Mouse (Mus musculus) embryonic fibroblast, embryonic 13.5 days (primary cell): ENCODE measurements around the gene 6820408C15Rik. TPM values are rescaled to one million over a fixed set of nuclear protein-coding genes. Genes with fewer than 3 reads are reported as not detected.

Experiments
- H3K27ac ChIP-seq: 2 replicates; pipeline ENCODE4 v1.5.1; 2012; ENCODE audit warnings: low read length, control low read depth, inconsistent platforms; ENCODE audit not compliant: insufficient read depth
- H3K4me1 ChIP-seq: 2 replicates; pipeline ENCODE4 v1.6.1; 2011; ENCODE audit warnings: low read length; ENCODE audit not compliant: control insufficient read depth, insufficient read depth
- H3K4me3 ChIP-seq: 2 replicates; pipeline ENCODE4 v1.5.1; 2011; ENCODE audit warnings: mild to moderate bottlenecking, control low read depth, low read length; ENCODE audit not compliant: insufficient read depth
- CTCF ChIP-seq: IDR thresholded peaks from 2 replicates; pipeline ENCODE4 v1.5.1; 2011; ENCODE audit warnings: mild to moderate bottlenecking, control low read depth, low read length, moderate library complexity, borderline replicate concordance; ENCODE audit not compliant: insufficient read depth
- POLR2A ChIP-seq: IDR thresholded peaks from 2 replicates; pipeline ENCODE4 v1.6.1; 2011; ENCODE audit warnings: low read depth, mild to moderate bottlenecking, control low read depth, low read length, moderate library complexity
- polyA plus RNA-seq: library from polyadenylated mRNA; stranded (reverse); fragments of >200 nt; gene quantifications from 2 replicates; pipeline ENCODE4 v1.2.4, GENCODE M21; 2011; ENCODE audit warnings: low read depth; ENCODE audit not compliant: missing spikeins, insufficient read length

The 6820408C15Rik gene
- polyA plus RNA-seq, 1 experiment = 0.30 TPM

DNA sequence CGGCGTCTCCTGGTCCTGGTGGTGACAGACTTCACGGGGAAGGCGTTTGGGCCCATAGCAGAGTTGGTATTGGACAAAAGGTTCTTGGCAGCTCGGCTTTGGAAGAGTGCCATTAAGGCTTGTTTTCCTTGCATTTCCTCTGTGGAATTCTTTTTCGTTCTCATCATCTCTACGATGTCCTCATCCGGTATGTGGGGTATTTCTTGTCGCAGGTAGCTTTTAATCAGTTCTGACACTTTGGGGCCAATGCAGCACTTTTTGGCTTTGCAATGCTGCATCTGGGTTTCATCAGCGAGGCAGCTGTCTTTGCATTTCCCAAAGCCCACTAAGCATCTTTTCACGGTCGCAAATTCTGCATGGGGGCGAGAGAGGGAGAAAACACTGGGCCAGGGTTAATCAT is 43.9 kb downstream of the 6820408C15Rik start:
- TF ChIP-seq POLR2A (no peak), CTCF (no peak)
- Histone ChIP-seq H3K4me3 (no peak overlapping the region), H3K4me1 (no peaks in the 10 kb centered on the region), H3K27ac (no peak overlapping the region)

DNA sequence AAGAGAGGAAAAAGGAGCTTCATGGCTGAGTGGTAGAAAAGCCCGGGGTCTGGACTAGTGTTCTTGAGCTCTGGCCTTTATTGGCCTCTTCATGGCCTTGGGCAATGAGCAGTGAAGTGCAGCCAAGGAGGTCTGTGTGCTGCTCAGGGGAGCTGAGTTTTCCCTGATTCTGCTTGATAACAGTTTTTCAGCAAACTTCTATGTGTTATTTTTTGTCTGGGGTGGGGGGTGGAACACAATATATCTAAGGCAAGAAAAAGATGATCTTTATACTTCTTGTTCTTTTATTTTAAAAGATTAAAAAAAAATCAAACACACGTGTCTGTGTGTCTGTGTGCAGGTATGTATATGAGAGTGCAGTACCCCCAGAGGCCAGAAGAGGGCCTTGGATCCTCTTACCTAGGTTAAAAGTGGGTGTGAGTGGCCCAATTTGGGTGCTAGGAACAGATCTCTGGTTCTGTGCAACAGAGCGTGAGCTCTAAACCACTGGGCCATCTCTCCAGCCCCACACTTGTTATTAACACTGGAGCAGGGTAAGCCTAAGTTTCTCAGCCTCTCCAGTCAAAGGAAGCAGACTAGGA is 49.3 kb downstream of the 6820408C15Rik start, which contains the start of gene Defb23:
Gene Defb23 (minus strand): TSS at position 51 of the 581 bp plus-strand sequence.
- Histone ChIP-seq H3K27ac (no peak within 1 kb of the TSS), H3K4me3 (no peak within 1 kb of the TSS), H3K4me1 (no peaks in the 10 kb centered on the region)
- TF ChIP-seq POLR2A (no peak), CTCF (no peak)

DNA sequence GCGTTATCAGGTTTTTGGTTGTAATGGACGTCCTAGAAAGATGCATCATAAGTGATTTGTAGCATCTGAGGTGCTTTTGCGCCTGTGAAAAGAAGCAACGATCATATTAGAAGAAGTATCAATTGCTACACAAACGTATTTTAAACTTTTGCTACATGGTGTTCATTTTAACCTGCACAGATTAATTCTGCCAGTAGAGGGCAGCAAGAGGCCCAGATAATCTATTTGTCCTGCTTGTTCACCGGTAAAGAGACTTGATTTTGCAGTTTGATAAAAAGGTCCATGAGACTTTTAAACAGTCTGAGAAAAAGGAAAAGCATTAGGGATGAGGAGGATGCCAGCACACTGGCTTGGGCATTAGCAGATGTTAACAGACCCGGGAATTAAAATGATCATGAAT is 55.6 kb downstream of the 6820408C15Rik start:
- no peaks in the 10 kb centered on the region for H3K4me1 ChIP-seq
- no peak overlapping the region for H3K27ac ChIP-seq
- TF ChIP-seq POLR2A = no peak
- TF ChIP-seq CTCF = no peak
- no peak overlapping the region for H3K4me3 ChIP-seq

DNA sequence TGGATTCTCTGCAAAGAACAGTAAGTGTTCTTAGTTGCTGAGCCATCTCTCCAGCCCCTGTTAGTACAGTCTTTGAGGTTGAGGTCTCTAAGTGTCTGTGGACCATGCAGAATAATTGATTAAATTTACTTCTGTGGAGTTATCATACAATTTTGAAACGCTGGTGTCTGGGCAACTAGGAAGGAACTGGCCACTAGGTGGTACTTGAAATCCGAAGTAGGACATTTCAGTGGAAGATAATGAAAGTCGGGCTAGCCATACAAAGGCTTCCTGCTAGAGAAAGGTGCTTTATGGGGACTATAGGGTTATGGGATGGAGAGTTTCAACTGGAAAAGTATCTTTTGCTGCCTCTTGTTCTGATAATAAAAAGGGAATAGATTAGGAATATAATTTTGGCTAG is 57.0 kb downstream of the 6820408C15Rik start:
- Histone ChIP-seq H3K27ac (no peak overlapping the region), H3K4me3 (no peak overlapping the region), H3K4me1 (no peaks in the 10 kb centered on the region)
- TF ChIP-seq CTCF (no peak), POLR2A (no peak)

DNA sequence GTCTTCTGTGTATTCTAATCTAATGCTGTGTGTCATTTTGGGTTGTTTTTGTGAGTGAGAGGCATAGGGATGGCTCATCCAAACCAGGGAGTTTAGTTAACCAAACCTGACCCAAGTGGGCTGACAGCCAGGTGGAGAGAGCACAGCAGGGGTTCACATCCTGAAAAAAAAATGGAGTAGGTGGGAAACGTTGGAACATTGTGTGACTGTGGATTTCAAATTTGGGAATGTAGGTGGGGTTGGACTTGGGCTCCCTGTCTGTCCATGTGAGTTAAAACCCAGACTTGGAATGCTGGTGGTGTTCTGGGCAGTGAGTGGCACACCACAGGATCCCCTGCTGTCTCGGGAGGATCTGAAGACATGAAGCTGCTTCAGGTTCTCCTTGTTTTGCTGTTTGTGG is 61.4 kb downstream of the 6820408C15Rik start, which contains the start of gene Defb20:
Gene Defb20 (plus strand): TSS at position 301 of the 400 bp plus-strand sequence.
- no peak for TF ChIP-seq CTCF
- no peak for TF ChIP-seq POLR2A
- Histone ChIP-seq H3K27ac (no peak within 1 kb of the TSS), H3K4me1 (no peaks in the 10 kb centered on the region), H3K4me3 (no peak within 1 kb of the TSS)

DNA sequence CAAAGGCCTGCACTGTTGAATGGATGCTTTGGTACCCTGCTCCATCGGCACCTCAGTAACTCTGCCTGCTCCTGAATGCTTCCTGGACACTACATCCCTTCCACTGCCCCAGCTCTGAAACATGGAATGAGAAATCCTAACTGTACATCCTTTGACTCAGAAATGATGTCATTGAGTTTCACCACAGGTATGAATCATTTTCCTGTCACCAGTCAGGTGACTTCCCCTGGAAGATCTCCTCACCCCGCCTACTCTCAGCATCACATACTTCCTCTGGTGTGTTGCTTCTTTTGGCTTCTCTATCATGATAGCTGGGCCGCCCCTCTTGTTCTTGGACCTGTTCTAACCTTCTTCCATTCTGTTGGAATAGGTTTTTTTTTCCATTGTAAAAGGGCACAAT is 65.5 kb downstream of the 6820408C15Rik start:
- H3K4me1 ChIP-seq = no peaks in the 10 kb centered on the region
- TF ChIP-seq CTCF (no peak), POLR2A (no peak)
- H3K27ac ChIP-seq = no peak overlapping the region
- no peak overlapping the region for H3K4me3 ChIP-seq

DNA sequence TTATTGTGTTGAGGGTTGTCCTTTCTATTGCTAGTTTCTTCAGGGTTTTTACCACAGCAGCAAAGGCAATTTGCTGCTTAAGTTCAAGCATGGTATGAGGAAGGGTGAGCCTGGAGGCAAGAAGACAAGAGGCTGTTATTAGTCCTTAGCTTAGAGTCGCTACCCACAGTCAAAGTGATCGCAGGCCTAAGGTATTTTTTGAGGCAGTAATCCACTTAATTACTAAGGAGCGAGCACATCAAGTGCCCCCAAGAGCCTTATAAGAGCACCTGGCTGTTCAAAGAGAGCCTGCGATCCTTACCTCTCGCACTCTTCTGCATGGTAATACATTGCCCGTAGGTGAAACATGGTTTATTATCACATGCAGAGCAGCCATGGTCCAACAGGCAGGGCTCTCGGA is 66.3 kb downstream of the 6820408C15Rik start:
- no peak overlapping the region for H3K27ac ChIP-seq
- no peak for TF ChIP-seq CTCF
- no peak for TF ChIP-seq POLR2A
- no peak overlapping the region for H3K4me3 ChIP-seq
- H3K4me1 ChIP-seq = no peaks in the 10 kb centered on the region

DNA sequence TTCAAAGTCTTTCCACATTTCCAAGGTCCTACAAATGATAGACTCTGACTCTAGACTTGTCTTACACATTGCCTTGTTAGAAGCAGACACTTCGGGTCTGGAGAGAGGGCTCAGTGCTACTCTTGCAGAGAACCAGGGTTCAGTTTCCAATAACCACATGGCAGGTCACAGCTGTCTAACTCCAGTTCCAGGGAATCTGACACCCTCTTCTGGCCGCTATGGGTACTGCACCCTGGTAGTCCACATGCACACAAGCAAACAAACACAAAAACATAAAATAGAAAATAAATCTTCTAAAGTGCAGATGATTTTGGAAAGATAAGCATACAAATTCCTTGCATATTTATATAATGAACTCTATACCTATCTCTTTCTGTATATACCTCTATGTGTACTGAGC is 71.6 kb downstream of the 6820408C15Rik start:
- no peaks in the 10 kb centered on the region for H3K4me1 ChIP-seq
- H3K4me3 ChIP-seq = no peak overlapping the region
- TF ChIP-seq CTCF (no peak), POLR2A (no peak)
- no peak overlapping the region for H3K27ac ChIP-seq

DNA sequence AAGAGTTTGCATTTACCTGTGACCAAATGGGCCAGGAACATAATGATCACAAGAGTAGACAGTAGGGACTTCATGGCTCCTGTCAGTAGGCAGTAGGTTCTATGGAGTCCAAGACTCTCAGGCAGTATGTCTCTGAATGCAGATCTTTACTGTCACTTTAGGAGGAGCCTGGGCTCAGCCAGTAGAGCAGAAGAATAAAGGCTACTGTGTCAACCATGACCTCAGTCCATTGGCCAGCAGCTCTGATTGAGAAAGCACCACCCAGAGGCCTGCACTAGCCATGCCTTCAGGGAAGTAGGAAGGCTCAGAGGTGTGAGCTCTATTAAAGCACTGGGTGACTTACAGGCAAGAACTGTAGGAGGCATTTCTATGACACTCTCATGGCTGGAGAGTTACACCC is 74.7 kb downstream of the 6820408C15Rik start, which contains the start of gene Defb22:
Gene Defb22 (minus strand): TSS at position 101 of the 400 bp plus-strand sequence.
- TF ChIP-seq CTCF (no peak), POLR2A (no peak)
- no peak within 1 kb of the TSS for H3K27ac ChIP-seq

DNA sequence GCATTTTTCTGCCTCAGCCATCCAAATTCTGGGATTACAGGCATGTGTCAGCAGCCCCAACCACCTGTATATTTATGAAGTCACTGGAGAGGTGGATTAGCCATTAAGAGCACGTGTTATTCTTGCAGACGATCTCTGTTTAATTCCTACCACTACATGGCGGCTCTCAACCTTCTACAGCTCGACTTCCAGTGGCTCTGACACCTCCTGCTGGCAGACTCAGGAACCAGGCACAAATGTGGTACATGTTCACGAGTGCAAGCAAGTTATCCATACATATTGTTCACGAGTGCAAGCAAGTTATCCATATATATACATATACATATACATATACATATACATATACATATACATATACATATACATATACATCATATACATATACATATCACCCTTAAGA is 77.8 kb downstream of the 6820408C15Rik start:
- H3K4me3 ChIP-seq = no peak overlapping the region
- no peak for TF ChIP-seq POLR2A
- peak; percentile 9; the same call in 1 of the 2 replicates for TF ChIP-seq CTCF
- H3K4me1 ChIP-seq = no peaks in the 10 kb centered on the region
- H3K27ac ChIP-seq = no peak overlapping the region

More for the DNA sequence above, 74.7 kb downstream of the 6820408C15Rik start, which contains the start of gene Defb22:
- Histone ChIP-seq H3K4me1 (no peaks in the 10 kb centered on the region), H3K4me3 (no peak within 1 kb of the TSS)

Other genes with a start within 250 kb of the 6820408C15Rik start
- gene Csnk2a1, start 188.7 kb upstream of the 6820408C15Rik start, polyA plus RNA-seq = 126 and 134 TPM in 2 replicates
- gene Tbc1d20, start 121.8 kb upstream of the 6820408C15Rik start, polyA plus RNA-seq = 61.7 and 74.1 TPM in 2 replicates
- 59.0 and 79.2 TPM in 2 replicates for gene Rbck1, start 82.9 kb upstream of the 6820408C15Rik start, polyA plus RNA-seq
- gene Trib3, start 71.6 kb upstream of the 6820408C15Rik start, polyA plus RNA-seq = 49.1 and 85.1 TPM in 2 replicates
- not detected in 2 replicates for gene Nrsn2, start 38.9 kb upstream of the 6820408C15Rik start, polyA plus RNA-seq
- 15.0 and 20.3 TPM in 2 replicates for gene Sox12, start 17.5 kb upstream of the 6820408C15Rik start, polyA plus RNA-seq
- gene Zcchc3, start 560 bp upstream of the 6820408C15Rik start, polyA plus RNA-seq = 9.7 and 17.6 TPM in 2 replicates
- not detected in 2 replicates for gene Defb23, start 49.0 kb downstream of the 6820408C15Rik start, polyA plus RNA-seq
- not detected in 2 replicates for gene Defb20, start 61.5 kb downstream of the 6820408C15Rik start, polyA plus RNA-seq
- not detected in 2 replicates for gene Defb22, start 74.6 kb downstream of the 6820408C15Rik start, polyA plus RNA-seq
- not detected in 2 replicates for gene Defb26, start 96.1 kb downstream of the 6820408C15Rik start, polyA plus RNA-seq
- not detected in 2 replicates for gene Defb28, start 102.7 kb downstream of the 6820408C15Rik start, polyA plus RNA-seq
- not detected in 2 replicates for gene Defb29, start 124.5 kb downstream of the 6820408C15Rik start, polyA plus RNA-seq
- gene Gm17416, start 153.8 kb downstream of the 6820408C15Rik start, polyA plus RNA-seq = not detected in 2 replicates
- not detected in 2 replicates for gene Defb21, start 157.2 kb downstream of the 6820408C15Rik start, polyA plus RNA-seq
- gene Defb19, start 164.7 kb downstream of the 6820408C15Rik start, polyA plus RNA-seq = not detected in 2 replicates
- gene Defb45, start 183.8 kb downstream of the 6820408C15Rik start, polyA plus RNA-seq = not detected in 2 replicates
- gene Defb36, start 188.7 kb downstream of the 6820408C15Rik start, polyA plus RNA-seq = not detected in 2 replicates
- 1.9 and 2.0 TPM in 2 replicates for gene Defb25, start 207.5 kb downstream of the 6820408C15Rik start, polyA plus RNA-seq
- gene Rem1, start 211.4 kb downstream of the 6820408C15Rik start, polyA plus RNA-seq = 3.9 and 4.3 TPM in 2 replicates